ENCODE assay signal across 9 mouse cellular contexts in the genomic region with DNA sequence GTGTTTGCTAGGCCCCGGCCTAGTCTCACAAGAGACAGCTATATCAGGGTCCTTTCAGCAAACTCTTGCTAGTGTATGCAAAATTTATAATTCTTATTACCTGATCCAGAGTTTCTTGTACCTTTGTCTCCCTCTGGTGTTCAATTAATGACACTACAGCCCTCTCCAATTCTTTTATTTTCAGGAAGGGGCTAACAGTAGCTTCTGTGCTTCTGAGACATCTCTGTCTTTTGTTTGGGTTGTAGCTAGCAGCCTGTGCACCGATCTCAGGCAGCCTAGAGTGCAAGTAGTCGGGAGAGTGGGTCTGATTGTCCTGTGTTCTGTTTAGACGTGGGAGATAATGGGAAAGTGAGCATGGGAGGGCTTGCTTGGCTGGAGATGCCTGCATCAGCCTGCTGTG. TPM values are rescaled to one million over a fixed set of nuclear protein-coding genes. Genes with fewer than 3 reads are reported as not detected.
DNase-seq lines count a peak whose midpoint lies in the region; TF ChIP-seq lines count a peak whose summit lies in the region.
"Had no signal": no experiment of that assay in that cellular context is flagged by ENCODE, and none has a peak within 500 bp of the region (broad histone marks: within the 10 kb centered on the region; RNA-seq: fewer than 3 reads in every experiment).

No protein-coding gene starts in this region.

- no peaks in the 10 kb centered on the region for H3K9me3 ChIP-seq in megakaryocyte, embryonic 14.5 days
- H3K9me3 ChIP-seq: midbrain, embryonic 12.5 days had no signal

- no peak for TF ChIP-seq CTCF in thymus, adult 2 months (IDR thresholded peaks at IDR 0.05; ENCODE audit: borderline replicate concordance, control insufficient read depth, extremely low read depth, insufficient read depth, low read length, poor library complexity)

- H3K36me3 ChIP-seq in megakaryocyte, embryonic 14.5 days (replicated peaks; ENCODE audit: low read length), result peaks cover 11% of the 10 kb centered on the region
- H3K36me3 ChIP-seq in thymus, adult 2 months (ENCODE audit: control insufficient read depth, insufficient read depth, low read length), result no peaks in the 10 kb centered on the region

- H3K27me3 ChIP-seq in megakaryocyte, embryonic 14.5 days (replicated peaks), result no peaks in the 10 kb centered on the region
- H3K27me3 ChIP-seq in thymus, adult 2 months (ENCODE audit: control insufficient read depth, insufficient read depth, low read length), result no peaks in the 10 kb centered on the region
- H3K27me3 ChIP-seq: midbrain, embryonic 12.5 days had no signal

- no peak for TF ChIP-seq POLR2A in thymus, adult 2 months (IDR thresholded peaks at IDR 0.05; ENCODE audit: control insufficient read depth, extremely low read depth, insufficient read depth, low read length, poor library complexity)

- WGBS in thymus, adult 2 months, result 21% methylated on average over 4 of the region's 4 CpGs

- DNase-seq in cerebellum, adult 9-10 months, result peak; percentile 64
- DNase-seq in cerebellum, adult 11-12 months, result no peak
- peak; percentile 28 to 44 for DNase-seq in left cerebral cortex, postnatal 14 days (ENCODE audit: low spot score in 2 of 2)
- DNase-seq in left cerebral cortex, adult 18-20 months (ENCODE audit: low spot score in 2 of 2), result no peak
- peak; percentile 49 for DNase-seq in ZHBTc4 (ENCODE audit: low read depth, low spot score)
- DNase-seq in thymus, adult 2 months, result no peak
- no peak for DNase-seq in kidney, postnatal 10 days

- H3K4me1 ChIP-seq in megakaryocyte, embryonic 14.5 days, result peaks cover 8% of the 10 kb centered on the region
- no peaks in the 10 kb centered on the region for H3K4me1 ChIP-seq in thymus, adult 2 months (replicated peaks; ENCODE audit: control insufficient read depth, insufficient read depth, low read length)
- H3K4me1 ChIP-seq: midbrain, embryonic 12.5 days had no signal

- intact Hi-C loops in left cerebral cortex, postnatal 14 days (cut with DNase I), result no loop called here

- no peak overlapping the region for H3K27ac ChIP-seq in thymus, adult 2 months (ENCODE audit: control insufficient read depth, insufficient read depth, low read length)
- H3K27ac ChIP-seq: midbrain, embryonic 12.5 days had no signal

- peak overlapping the region; percentile 28 for H3K4me3 ChIP-seq in megakaryocyte, embryonic 14.5 days (replicated peaks)
- no peak overlapping the region for H3K4me3 ChIP-seq in thymus, adult 2 months (ENCODE audit: control insufficient read depth, insufficient read depth, low read length)
- H3K4me3 ChIP-seq: midbrain, embryonic 12.5 days had no signal

RNA-seq across cellular contexts. Expression of gene Zfp950, which starts 42.9 kb away (rescaled TPM):
- 10 to 100 TPM; 26.4 to 36.5 TPM for total RNA-seq in left cerebral cortex, postnatal 14 days (2021)
- 10 to 100 TPM; 36.9 to 44.3 TPM for total RNA-seq in left cerebral cortex, adult 18-20 months (2021)
- polyA plus RNA-seq in megakaryocyte, embryonic 14.5 days (2012; ENCODE audit: insufficient read depth, low replicate concordance), result 0.15 TPM in 1 of 2 replicates, not detected in the other
- 8.8 and 9.8 TPM in 2 replicates for polyA plus RNA-seq in thymus, adult 2 months (2012; rRNA removed)

Comparison
In these comparisons a context has a peak if more than half of its experiments do, and no peak if none do; other contexts are left out.
1. DNase-seq: peak in cerebellum, adult 9-10 months (single experiment), left cerebral cortex, postnatal 14 days (2 of 2) and ZHBTc4 (single experiment); none in cerebellum, adult 11-12 months (single experiment), left cerebral cortex, adult 18-20 months (0 of 2), thymus, adult 2 months (single experiment) and kidney, postnatal 10 days (single experiment).